Mouse (Mus musculus): ENCODE measurements at regions not wholly inside any gene's neighbourhood (a gene's known extent, or its start where the extent isn't known, plus 50 kb on each side); places are given as distances from the start of the nearest gene placed in this dataset.

DNA sequence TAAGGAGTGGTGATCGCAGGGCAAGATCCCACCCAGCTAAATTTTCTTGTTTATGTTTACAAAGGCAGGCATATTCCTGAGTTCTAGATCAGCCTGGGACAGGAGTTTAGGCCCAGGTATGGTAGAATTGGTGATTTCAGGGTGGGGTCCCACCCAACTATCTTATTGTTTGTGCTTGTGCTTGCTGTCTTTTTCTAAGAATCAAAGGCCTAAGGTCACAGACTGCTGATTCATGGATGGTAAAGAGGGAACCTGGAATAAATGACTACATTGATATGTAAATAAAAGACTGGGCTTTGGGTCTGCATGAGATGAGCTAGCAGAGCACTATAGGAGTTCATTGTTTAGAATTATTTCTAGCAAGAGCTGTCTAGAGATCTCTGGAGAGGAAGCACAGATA lies 152.3 kb upstream of the Slc7a11 start:
- TF ChIP-seq MAFK (IDR thresholded peaks at IDR 0.05; ENCODE audit: borderline replicate concordance, low read depth, low read length) = no peak
- TF ChIP-seq CTCF (IDR thresholded peaks at IDR 0.05 in 2 of 3, conservative IDR thresholded peaks at IDR 0.05 in 1 of 3; ENCODE audit: control insufficient read depth in 1 of 3, insufficient read depth in 1 of 3, low read depth in 2 of 3, low read length in 3 of 3, poor library complexity in 1 of 3, severe bottlenecking in 1 of 3) = no peak
- TF ChIP-seq EP300 (IDR thresholded peaks at IDR 0.05; ENCODE audit: low read depth in 1 of 2, low read length in 2 of 2) = no peak

Data from MEL (cell line).